Mouse (Mus musculus) ES-E14 (cell line): Measurements from ENCODE around the gene Acrbp.

Source experiments
- CHD2 ChIP-seq: IDR thresholded peaks from 2 replicates; pipeline ENCODE4 v1.6.1; 2014; ENCODE audit warnings: mild to moderate bottlenecking, low read depth, low read length, inconsistent platforms
- ZC3H11A ChIP-seq: IDR thresholded peaks from 2 replicates; pipeline ENCODE4 v1.6.1; 2012; ENCODE audit warnings: low read depth, mild to moderate bottlenecking, inconsistent platforms, low read length, borderline replicate concordance
- ZNF384 ChIP-seq: IDR thresholded peaks from 2 replicates; pipeline ENCODE4 v1.6.1; 2012; ENCODE audit warnings: low read depth, low read length, inconsistent platforms

DNA sequence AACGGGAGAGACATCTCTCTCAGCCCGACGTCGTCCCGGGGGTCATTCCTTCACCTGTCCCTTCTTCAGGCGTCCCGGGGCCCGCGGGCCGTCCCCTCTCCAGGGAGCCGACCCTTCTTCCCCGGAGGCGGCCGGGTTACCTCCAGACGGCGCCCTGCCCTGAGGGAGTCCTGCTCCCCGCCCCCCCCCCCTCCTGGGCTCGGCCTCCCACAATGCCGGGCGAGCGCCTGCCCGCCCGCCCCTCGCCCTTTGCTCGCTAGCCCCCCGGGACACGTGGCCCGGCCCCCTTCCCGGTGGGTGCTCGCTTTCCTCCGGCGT, 46.7 kb downstream of the Acrbp start:
- no peak for TF ChIP-seq ZC3H11A
- TF ChIP-seq ZNF384 = no peak
- no peak for TF ChIP-seq CHD2
